Mouse (Mus musculus) testis, adult 2 months (tissue): Measurements from ENCODE around the gene Luc7l.
A peak's percentile ranks its signal among the peaks of the same experiment; 100 is the strongest.

Experiments used
- CTCF ChIP-seq: fragments of 200-500 bp; IDR thresholded peaks from 2 replicates; pipeline ENCODE4 v1.5.1; 2012; ENCODE audit warnings: low read depth, mild to moderate bottlenecking, inconsistent platforms, low read length, moderate library complexity; ENCODE audit not compliant: control insufficient read depth, insufficient read depth, insufficient replicate concordance
- POLR2A ChIP-seq: fragments of 200-500 bp; IDR thresholded peaks from 2 replicates; pipeline ENCODE4 v1.6.1; 2012; ENCODE audit warnings: low read depth, mild to moderate bottlenecking, inconsistent platforms, low read length, moderate library complexity; ENCODE audit not compliant: control insufficient read depth

- TF ChIP-seq CTCF (peak; percentile 37; the same call in 1 of the 2 replicates), POLR2A (no peak)
Observed at GRCm38 (mm10) chr17:26314291-26314690, 61.6 kb downstream of the Luc7l start.
